Mouse (Mus musculus) erythroblast, embryonic 14.5 days (primary cell): Measurements from ENCODE around the gene 1700020A23Rik.

ENCODE experiments used
- GATA1 ChIP-seq: IDR thresholded peaks from 2 replicates; pipeline ENCODE4 v1.6.1; 2012; ENCODE audit warnings: low read length, inconsistent platforms, mixed read lengths
- TAL1 ChIP-seq: IDR thresholded peaks from 3 replicates; pipeline ENCODE4 v1.6.1; 2012; ENCODE audit warnings: low read length, inconsistent platforms, mixed read lengths

- no peak for TF ChIP-seq GATA1
- no peak for TF ChIP-seq TAL1
These were observed 9.2 kb downstream of the 1700020A23Rik start for GRCm38 (mm10) chr2:130414094-130414856.
